Mouse (Mus musculus) brain, embryonic 18.5 days (tissue): ENCODE measurements at regions not wholly inside any gene's neighbourhood (a gene's known extent, or its start where the extent isn't known, plus 50 kb on each side); places are given as distances from the start of the nearest gene placed in this dataset.
"Not testable (repeated sequence)": the region's sequence is repeated elsewhere in the genome, so short reads cannot be mapped to it uniquely, and the experiment has no call there.

Source experiments
- DNase-seq: peaks from one replicate; pipeline ENCODE4 v3.0.0-alpha.2; 2012; ENCODE audit warnings: low read depth, low spot score

DNA sequence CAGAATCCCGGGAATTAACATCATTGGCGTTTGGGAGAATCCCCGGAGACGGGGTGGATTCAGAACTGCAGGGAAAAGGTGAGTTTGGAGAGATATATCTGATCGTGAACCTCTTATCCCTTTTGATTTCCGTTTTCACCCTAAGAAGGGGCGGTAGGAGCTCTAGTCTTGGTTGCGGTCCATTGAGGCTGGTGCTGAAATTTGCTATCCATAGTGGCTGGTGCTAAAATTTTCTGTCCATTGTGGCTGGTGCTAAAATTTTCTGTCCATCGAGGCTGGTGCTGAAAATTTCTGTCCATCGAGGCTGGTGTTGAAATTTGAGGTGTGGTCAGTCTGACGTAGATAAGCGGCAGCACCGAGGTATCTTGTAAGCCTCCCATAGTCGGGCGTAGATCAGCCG lies 834.1 kb upstream of the Snrpn start:
- DNase-seq = not testable (repeated sequence)

DNA sequence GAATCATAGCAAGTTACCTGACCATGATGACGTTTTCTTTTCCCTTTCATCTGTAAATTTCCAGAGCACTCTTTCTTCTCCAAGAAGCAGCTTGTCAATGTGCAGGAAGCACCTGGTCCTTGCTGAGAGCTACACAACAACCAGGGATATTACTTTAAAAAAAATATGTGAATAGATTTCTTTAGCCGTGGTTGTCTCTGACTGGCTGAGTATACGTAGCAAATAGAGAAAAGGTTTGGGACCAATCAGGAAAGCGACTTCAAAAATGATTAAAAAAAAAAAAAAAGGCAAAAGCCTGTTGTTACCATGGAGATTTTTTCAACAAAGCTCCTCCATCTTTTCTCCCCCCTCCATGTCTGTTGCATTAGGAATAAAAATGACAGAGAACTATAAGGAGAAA lies 821.2 kb upstream of the Snrpn start:
- DNase-seq = peak; percentile 26

- DNase-seq = peak; percentile 36
These were observed 799.9 kb upstream of the Snrpn start for GRCm38 (mm10) chr7:60939764-60940457.
